Mouse (Mus musculus) neural tube, embryonic 14.5 days (tissue): Measurements from ENCODE around the gene Wdcp. TPM values are rescaled to one million over a fixed set of nuclear protein-coding genes. Genes with fewer than 3 reads are reported as not detected.

ENCODE experiments used
- ATAC-seq: fragments of 200-750 bp; cut with Nextera tagmentation; 2 replicates; pipeline ENCODE4 v1.8.0; 2017; ENCODE audit warnings: low read depth, mild to moderate bottlenecking, moderate TSS enrichment, moderate library complexity
- H3K27ac ChIP-seq: fragments of 300-500 bp; sonication (generic); 2 replicates; pipeline ENCODE4 v1.5.1; 2014; ENCODE audit warnings: low read depth, mild to moderate bottlenecking, control low read depth, low read length, moderate library complexity, mixed read lengths
- H3K27me3 ChIP-seq: fragments of 300-500 bp; sonication (generic); 2 replicates; pipeline ENCODE4 v1.6.1; 2014; ENCODE audit warnings: low read length; ENCODE audit not compliant: control insufficient read depth, insufficient read depth
- H3K36me3 ChIP-seq: fragments of 300-500 bp; sonication (generic); 2 replicates; pipeline ENCODE4 v1.6.1; 2014; ENCODE audit warnings: low read length, mixed read lengths; ENCODE audit not compliant: control insufficient read depth, insufficient read depth
- H3K4me1 ChIP-seq: fragments of 300-500 bp; sonication (generic); 2 replicates; pipeline ENCODE4 v1.6.1; 2014; ENCODE audit warnings: low read length; ENCODE audit not compliant: control insufficient read depth, insufficient read depth
- H3K4me2 ChIP-seq: fragments of 300-500 bp; sonication (generic); 2 replicates; pipeline ENCODE4 v1.6.1; 2014; ENCODE audit warnings: mild to moderate bottlenecking, low read depth, low read length, control low read depth
- H3K4me3 ChIP-seq: fragments of 300-500 bp; sonication (generic); 2 replicates; pipeline ENCODE4 v1.5.1; 2014; ENCODE audit warnings: low read depth, low read length, control low read depth, mixed read lengths
- H3K9ac ChIP-seq: fragments of 300-500 bp; sonication (generic); replicated peaks from 2 replicates; pipeline ENCODE4 v1.6.1; 2014; ENCODE audit warnings: low read depth, mild to moderate bottlenecking, control low read depth, low read length, mixed read lengths
- H3K9me3 ChIP-seq: fragments of 300-500 bp; sonication (generic); 2 replicates; pipeline ENCODE4 v1.6.1; 2016; ENCODE audit warnings: low read length; ENCODE audit not compliant: control insufficient read depth
- WGBS: fragments of 180-500 bp; shearing (Covaris S2); extraction: QIAGEN DNeasy Blood & Tissue Kit; methylation state at CpG from one replicate; pipeline ENCODE4 v1.1.7; 2014; 5-methylcytosine and 5-hydroxymethylcytosine counted together
- polyA plus RNA-seq: library from polyadenylated mRNA; unstranded; fragments of >200 nt; fragmentation: Nextera tagmentation; extraction: Ambion mirVana; gene quantifications from 2 replicates; pipeline ENCODE4 v1.2.1, GENCODE M21; 2014

Wdcp gene
- polyA plus RNA-seq, 1 experiment from 2014 or later: 13.0 TPM

DNA sequence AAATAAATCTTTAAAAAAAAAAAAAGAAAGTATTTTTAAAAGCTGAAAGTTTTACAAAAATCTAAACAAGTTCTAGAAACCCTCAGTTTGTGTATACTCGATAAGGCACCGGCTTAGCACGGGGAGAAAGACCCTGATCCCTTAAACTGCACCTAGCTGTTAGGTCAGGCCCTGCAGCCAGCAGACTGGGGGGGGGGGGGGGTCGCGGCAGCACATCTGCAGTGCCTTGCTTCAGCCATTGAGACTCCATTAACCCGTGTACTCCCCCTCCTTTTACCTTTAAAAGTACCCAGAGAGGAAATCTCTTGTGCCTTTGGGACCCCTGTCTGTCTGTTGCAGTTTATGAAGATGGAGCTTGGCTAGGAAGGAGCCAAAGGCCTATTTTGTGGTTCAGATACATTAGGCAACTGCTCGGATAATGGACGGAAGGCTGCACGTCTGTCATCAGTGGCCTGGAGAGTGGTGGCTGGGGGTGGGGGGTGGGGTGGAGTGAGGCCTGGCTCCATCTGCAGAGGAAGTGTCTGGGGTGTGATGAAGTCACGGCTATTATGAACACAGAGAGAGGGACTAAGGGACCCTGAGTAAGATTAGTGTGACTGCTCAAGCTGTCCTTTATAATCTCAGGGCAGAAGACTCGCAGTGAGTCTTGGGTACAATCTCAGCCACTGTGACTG, 16.3 kb downstream of the Wdcp start:
- H3K4me1 ChIP-seq: no peaks in the 10 kb centered on the region
- H3K9me3 ChIP-seq: no peaks in the 10 kb centered on the region
- H3K4me2 ChIP-seq: no peak overlapping the region
- H3K27me3 ChIP-seq: no peaks in the 10 kb centered on the region
- no peak overlapping the region for H3K4me3 ChIP-seq
- H3K9ac ChIP-seq: no peak overlapping the region
- peak overlapping the region; percentile 66; the same call in 1 of the 2 replicates for H3K27ac ChIP-seq
- peak; percentile 73; the same call in 1 of the 2 replicates for ATAC-seq
- WGBS: 42% methylated on average over 11 of the region's 11 CpGs
- H3K36me3 ChIP-seq: no peaks in the 10 kb centered on the region

GRCm38 (mm10) chr12:4862672-4863071, 19.6 kb downstream of the Wdcp start:
- no peaks in the 10 kb centered on the region for H3K27me3 ChIP-seq
- H3K9ac ChIP-seq: no peak overlapping the region
- H3K4me3 ChIP-seq: no peak overlapping the region
- H3K36me3 ChIP-seq: no peaks in the 10 kb centered on the region
- H3K27ac ChIP-seq: no peak overlapping the region
- H3K4me1 ChIP-seq: no peaks in the 10 kb centered on the region
- H3K9me3 ChIP-seq: no peaks in the 10 kb centered on the region
- 89% methylated on average over 4 of the region's 4 CpGs for WGBS
- no peak overlapping the region for H3K4me2 ChIP-seq
- no peak for ATAC-seq

DNA sequence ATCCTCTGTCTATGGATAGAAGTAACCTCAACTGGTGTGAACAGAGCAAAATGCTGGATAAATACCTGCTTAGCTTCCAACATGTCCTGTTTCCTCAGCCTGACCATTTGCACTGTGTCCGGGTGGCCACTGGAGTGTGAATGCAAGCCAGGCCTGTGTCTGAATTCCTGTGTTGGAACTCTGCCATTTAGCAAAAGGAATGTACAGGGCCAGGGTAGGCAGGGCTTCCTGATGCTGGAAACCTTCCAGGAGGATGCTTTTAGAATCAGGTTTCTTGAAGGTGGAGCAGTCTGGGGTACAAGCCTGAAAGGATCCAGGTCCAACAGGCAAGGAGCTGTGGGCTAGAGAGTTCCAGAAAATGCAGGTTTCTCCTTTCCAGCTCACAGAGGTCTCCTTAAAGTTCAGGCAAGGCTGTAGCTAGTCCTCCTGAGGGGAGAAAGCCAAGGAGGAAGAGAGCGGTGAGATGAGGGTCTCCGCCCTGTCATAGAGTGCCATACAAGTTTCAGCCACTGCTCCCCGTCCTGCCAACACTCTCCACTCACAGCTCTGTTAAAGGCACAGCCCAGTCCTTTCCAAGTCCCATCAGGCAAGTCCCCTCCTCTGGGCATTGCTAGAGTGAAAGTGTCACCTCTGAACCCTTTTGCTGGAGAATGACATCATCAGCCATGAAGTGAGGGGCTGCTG, 20.7 kb downstream of the Wdcp start:
- H3K27ac ChIP-seq: no peak overlapping the region
- 81% methylated on average over 4 of the region's 4 CpGs for WGBS
- no peaks in the 10 kb centered on the region for H3K4me1 ChIP-seq
- H3K9ac ChIP-seq: no peak overlapping the region
- H3K9me3 ChIP-seq: no peaks in the 10 kb centered on the region
- no peaks in the 10 kb centered on the region for H3K36me3 ChIP-seq
- H3K4me3 ChIP-seq: no peak overlapping the region
- no peak overlapping the region for H3K4me2 ChIP-seq
- ATAC-seq: no peak; the same call in 1 of the 2 replicates
- no peaks in the 10 kb centered on the region for H3K27me3 ChIP-seq

DNA sequence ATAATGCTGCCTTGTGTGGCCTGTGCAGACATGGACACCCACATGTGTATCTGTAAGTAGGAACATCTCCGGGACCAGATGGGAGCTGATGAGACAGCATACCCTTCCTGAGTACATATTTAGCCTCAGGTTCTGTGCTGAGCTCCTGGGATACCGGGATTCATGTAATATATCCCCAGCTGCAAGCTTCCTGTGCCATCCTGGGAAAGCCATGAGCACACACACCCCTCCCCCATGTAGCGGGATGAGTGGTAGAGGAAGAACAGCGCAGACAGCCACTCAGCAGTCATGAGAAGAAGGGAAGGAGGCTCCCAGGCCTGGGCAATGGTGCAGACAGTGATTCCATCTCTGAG, 21.2 kb downstream of the Wdcp start:
- no peak overlapping the region for H3K4me3 ChIP-seq
- 66% methylated on average over 4 of the region's 4 CpGs for WGBS
- no peaks in the 10 kb centered on the region for H3K27me3 ChIP-seq
- H3K4me2 ChIP-seq: no peak overlapping the region
- H3K36me3 ChIP-seq: no peaks in the 10 kb centered on the region
- no peak overlapping the region for H3K9ac ChIP-seq
- no peaks in the 10 kb centered on the region for H3K4me1 ChIP-seq
- H3K9me3 ChIP-seq: no peaks in the 10 kb centered on the region
- no peak; the same call in 1 of the 2 replicates for ATAC-seq
- H3K27ac ChIP-seq: no peak overlapping the region

DNA sequence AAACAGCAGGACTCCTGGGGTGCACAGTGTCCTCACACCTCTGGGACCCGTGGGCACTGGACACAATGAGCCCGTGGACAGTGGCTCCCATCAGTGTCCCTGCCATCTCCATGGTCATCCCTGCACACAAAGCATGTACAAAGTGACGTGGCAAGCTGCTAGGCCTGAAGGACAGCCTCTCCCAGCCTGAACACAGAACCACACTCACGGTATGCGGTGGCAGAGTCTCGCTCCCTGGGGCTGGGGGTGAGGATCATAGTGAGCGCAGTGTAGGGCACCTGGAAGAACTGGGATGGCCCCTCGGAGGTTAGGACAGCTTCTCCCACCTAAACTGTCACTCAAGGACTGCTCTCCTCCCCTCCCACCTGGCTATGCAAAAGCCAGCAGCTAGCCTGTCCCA, 25.8 kb downstream of the Wdcp start:
- H3K9me3 ChIP-seq: no peaks in the 10 kb centered on the region
- no peaks in the 10 kb centered on the region for H3K27me3 ChIP-seq
- no peak overlapping the region for H3K27ac ChIP-seq
- no peaks in the 10 kb centered on the region for H3K4me1 ChIP-seq
- H3K36me3 ChIP-seq: no peaks in the 10 kb centered on the region
- H3K9ac ChIP-seq: no peak overlapping the region
- H3K4me2 ChIP-seq: no peak overlapping the region
- 83% methylated on average over 8 of the region's 8 CpGs for WGBS
- H3K4me3 ChIP-seq: no peak overlapping the region
- ATAC-seq: no peak

DNA sequence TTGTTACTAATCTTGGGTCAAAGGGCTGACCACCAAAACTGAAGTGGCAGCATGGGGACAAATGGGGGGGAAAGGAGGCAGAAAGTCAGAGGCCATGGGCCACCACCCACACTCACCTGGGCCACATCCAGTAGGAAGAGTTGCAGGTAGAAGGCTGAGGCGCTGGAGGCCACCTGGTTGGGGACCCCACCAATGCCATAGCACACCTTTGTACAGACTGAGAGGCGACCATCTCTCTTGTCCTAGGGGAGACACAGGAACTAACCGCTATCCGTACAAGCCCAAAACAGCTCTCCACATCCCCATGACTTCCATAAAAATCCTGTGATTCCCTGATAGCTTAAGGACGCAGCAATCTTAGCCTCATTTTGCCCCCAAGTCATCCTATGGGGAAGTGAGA, 28.2 kb downstream of the Wdcp start:
- no peak overlapping the region for H3K4me3 ChIP-seq
- H3K27ac ChIP-seq: no peak overlapping the region
- no peak overlapping the region for H3K4me2 ChIP-seq
- H3K4me1 ChIP-seq: no peaks in the 10 kb centered on the region
- no peaks in the 10 kb centered on the region for H3K9me3 ChIP-seq
- WGBS: 92% methylated on average over 5 of the region's 5 CpGs
- no peak for ATAC-seq
- H3K27me3 ChIP-seq: no peaks in the 10 kb centered on the region
- H3K9ac ChIP-seq: no peak overlapping the region
- H3K36me3 ChIP-seq: no peaks in the 10 kb centered on the region

DNA sequence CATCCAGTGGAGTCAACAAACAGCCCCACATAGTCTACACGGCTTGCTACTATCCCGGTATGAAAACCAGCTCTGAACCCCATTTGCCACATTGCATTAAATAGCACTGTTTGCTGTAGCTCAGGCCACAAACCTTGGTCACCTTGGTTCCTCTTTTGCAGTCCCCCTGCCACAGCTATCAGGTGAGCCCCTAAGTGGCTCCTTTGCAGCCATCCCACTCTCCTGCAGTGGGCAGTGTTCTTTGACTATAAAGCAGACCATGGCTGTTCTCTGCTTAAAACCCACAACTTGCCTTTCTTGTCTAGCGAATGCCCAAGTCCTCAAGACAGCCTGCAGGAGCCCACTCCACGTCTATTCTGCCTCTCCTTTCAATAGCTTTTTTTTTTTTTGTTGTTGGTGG, 29.2 kb downstream of the Wdcp start:
- H3K9me3 ChIP-seq: no peaks in the 10 kb centered on the region
- no peak overlapping the region for H3K4me2 ChIP-seq
- WGBS: 60% methylated on average over 4 of the region's 4 CpGs
- H3K4me3 ChIP-seq: no peak overlapping the region
- no peaks in the 10 kb centered on the region for H3K36me3 ChIP-seq
- no peaks in the 10 kb centered on the region for H3K4me1 ChIP-seq
- no peak for ATAC-seq
- no peaks in the 10 kb centered on the region for H3K27me3 ChIP-seq
- H3K9ac ChIP-seq: no peak overlapping the region
- no peak overlapping the region for H3K27ac ChIP-seq

DNA sequence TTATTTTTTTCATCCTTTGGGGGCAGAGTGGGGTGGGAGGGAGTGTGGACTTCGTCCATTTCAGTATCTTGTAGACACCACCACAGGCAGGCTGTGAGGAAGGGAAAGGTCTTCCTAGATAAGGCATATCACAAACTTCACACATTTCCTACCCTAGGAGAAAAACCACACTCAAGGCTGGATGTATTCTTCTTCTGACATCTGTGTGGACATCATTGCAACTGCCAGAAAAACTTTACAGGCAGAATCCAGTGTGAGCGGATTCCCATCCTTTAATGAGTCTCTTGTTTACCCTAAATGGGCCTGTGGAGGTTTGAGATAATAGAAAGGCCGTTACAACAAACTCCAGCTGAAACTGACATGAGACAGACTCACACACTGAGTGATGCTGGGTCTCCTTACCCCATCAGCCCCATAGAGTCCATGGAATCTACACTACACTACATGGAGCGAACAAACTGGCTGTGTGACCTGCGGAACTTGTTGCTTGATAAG, 29.9 kb downstream of the Wdcp start:
- Histone ChIP-seq H3K27me3 (no peaks in the 10 kb centered on the region), H3K4me1 (no peaks in the 10 kb centered on the region), H3K9ac (no peak overlapping the region), H3K36me3 (no peaks in the 10 kb centered on the region), H3K9me3 (no peaks in the 10 kb centered on the region), H3K4me2 (no peak overlapping the region), H3K4me3 (no peak overlapping the region), H3K27ac (no peak overlapping the region)
- 70% methylated on average over 5 of the region's 5 CpGs for WGBS
- no peak for ATAC-seq

- H3K27ac ChIP-seq: no peak overlapping the region
- no peaks in the 10 kb centered on the region for H3K4me1 ChIP-seq
- no peaks in the 10 kb centered on the region for H3K27me3 ChIP-seq
- no peaks in the 10 kb centered on the region for H3K36me3 ChIP-seq
- no peak for ATAC-seq
- H3K4me3 ChIP-seq: no peak overlapping the region
- peak overlapping the region; percentile 43; the same call in 1 of the 2 replicates for H3K9ac ChIP-seq
- H3K9me3 ChIP-seq: no peaks in the 10 kb centered on the region
- 85% methylated on average over 6 of the region's 6 CpGs for WGBS
- H3K4me2 ChIP-seq: peak overlapping the region; percentile 90
Observed at GRCm38 (mm10) chr12:4873531-4873930, 30.4 kb downstream of the Wdcp start.
